Mouse (Mus musculus) spleen, postnatal 14 days (tissue): ENCODE results near the gene Exog.

ENCODE experiments used
- DNase-seq, 2 experiments: peaks; one replicate each; pipeline ENCODE4 v3.0.0; 2021 to 2022; ENCODE audit warnings: low spot score in 2 of 2

Exog gene

GRCm38 (mm10) chr9:119460410-119460809 lies 15.7 kb downstream of the Exog start:
- peak in 1 of 2 experiments; percentile 41 for DNase-seq

GRCm38 (mm10) chr9:119465056-119465455 lies 20.3 kb downstream of the Exog start:
- DNase-seq = no peak

- DNase-seq = no peak
Observed at GRCm38 (mm10) chr9:119465595-119465994, 20.9 kb downstream of the Exog start.

GRCm38 (mm10) chr9:119469691-119470353 lies 25.1 kb downstream of the Exog start:
- DNase-seq = peak; percentile 36 to 41

DNA sequence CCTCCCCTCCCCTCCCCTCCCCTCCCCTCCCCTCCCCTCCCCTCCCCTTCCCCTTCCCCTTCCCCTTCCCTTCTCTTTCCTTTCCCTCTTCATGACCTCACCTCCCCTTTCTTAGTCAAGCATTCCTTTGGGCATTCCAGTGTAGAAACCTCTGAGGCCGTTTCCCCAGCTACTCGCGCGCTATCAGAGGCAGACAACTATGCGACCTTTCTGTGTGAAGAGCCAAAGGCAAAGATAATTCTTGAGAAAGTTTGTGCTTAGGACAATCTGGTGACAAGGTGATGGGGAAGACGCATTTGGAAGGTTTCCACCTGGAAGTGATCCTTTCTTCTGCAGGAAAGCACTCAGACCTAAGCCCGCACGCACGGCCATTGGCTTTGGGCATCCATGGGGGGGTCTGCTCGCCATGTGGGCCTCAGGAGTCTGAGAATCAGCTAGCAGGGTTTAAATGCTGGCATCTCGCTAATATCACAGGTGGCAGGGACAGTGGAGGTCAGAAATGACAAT lies 27.7 kb downstream of the Exog start:
- DNase-seq = no peak

DNA sequence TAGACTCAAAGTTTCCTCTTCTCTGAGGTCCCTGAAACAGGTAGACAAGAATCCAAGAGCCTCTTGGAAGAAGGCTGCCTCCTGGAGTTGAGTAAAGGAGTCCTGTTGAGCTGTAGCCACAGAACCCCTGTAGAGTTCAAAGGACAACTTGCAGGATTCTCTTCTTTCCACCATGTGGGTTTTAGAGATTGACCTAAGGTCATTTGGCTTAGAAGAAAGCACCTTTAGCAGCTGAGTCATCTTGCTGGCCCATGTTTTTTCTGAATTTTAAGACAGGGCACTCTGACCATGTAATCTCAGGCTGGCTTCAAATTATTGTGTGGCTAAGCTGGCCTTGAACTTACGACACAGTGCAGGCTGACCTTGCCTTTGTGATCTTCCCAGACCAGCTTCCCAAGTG lies 28.3 kb downstream of the Exog start:
- DNase-seq = no peak

DNA sequence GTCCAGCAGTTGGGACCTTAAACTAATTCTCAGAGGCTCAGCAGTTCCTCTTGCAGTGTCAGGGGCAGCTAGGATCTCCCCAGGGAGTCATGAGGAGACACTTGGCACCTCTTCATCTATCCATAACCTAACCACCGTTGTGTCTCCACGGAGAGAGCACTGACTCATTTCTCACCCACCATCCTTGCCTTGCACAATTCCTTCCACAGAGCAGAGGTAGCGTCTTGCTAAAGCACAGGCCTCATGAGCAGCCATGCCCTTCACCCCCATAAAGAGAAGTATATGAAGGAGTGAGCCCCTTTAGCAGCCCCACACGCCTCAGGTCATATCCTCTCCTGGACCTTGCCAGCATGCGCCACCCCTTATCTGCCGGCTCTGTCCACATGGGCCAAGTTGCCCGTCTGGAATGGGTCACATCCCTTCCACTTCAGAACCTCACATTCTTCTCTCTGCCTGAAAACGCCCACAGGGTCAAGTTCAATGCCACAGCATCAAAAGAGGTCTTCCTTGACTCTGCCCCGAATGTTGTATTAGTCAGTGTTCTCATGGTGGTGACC lies 28.9 kb downstream of the Exog start:
- DNase-seq = no peak

- DNase-seq = no peak
Observed at GRCm38 (mm10) chr9:119474717-119475611, 30.2 kb downstream of the Exog start.

DNA sequence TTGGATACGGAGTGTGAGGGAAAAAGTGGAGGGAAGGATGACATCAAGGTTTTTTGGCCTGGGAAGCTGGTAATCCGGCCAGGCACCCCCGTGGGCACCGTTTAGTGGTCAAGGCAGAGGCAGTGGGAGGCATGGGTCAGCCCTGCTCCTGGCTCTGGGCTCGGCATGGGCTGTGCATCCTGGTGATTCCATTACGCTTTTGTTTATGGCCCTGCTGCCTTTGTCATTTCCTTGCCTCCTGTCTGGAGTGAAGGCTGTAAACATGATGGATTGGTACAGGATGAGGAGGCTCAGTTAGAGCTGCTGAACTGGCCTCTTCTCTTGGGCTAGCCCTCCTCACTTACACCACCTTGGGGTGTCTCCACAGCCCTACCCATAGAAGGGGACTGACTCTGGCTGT lies 33.0 kb downstream of the Exog start:
- no peak for DNase-seq

GRCm38 (mm10) chr9:119478345-119478744 lies 33.6 kb downstream of the Exog start:
- no peak for DNase-seq

DNA sequence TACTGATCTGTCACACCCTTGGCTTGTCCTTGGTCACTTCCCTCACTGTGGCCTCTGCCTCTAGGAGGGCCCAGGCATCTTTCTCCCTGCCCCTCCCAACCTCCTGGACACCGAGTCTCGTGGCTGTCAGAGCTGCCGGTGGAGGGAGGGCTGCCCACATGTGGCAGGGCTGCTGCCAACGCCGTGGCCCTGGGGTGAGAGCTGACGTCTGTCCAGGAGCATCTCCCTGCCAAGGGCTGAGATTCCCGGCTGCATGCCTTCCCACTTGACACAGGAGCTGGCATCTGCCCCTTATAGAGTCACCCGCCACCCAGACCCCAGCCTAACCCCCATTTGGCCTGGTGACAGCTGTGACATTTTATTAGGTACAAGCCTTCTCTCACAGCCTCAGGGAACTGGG lies 34.6 kb downstream of the Exog start:
- no peak for DNase-seq

- DNase-seq = no peak
Observed at GRCm38 (mm10) chr9:119481612-119482011, 36.9 kb downstream of the Exog start.

- DNase-seq = no peak
Observed at GRCm38 (mm10) chr9:119483554-119484353, 39.0 kb downstream of the Exog start.

DNA sequence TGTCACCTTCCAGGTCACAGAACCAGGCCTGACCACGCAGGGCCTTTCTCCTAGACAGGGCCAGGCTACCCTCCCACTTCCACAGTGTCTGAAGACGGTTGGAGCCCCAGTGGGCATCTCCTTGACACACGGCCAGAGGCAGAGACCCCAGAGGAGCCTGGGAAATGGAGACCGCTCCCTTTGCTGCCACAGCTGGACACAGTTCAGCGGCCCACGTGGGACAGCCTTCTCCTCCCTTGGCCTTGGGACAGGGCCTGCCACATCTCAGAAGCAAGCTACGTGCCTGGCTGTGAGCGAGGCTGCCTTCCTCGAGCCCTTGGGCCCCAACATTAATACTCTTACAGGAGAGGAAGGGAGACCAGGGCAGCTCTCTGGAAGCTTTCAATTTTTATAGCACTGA lies 39.7 kb downstream of the Exog start:
- no peak for DNase-seq

DNA sequence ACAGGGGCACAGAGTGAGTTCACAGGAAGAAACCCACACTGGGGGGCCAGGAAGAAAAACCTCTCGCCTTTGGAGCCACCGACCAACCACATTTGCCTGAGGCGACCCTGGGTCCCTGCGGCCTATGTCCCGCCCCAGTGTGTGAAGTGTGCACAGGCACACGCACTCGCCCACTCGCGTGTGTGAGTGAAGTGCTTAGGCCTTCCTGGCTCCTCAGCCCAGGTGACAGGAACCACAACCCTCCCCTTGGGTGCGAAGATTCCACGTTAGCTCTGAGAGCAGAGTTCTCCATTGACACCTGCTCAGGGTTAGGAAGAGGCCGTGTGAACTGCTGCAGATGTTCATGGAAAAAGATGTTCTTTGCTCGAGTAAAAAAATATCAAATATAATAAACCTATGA lies 40.1 kb downstream of the Exog start:
- no peak for DNase-seq

DNA sequence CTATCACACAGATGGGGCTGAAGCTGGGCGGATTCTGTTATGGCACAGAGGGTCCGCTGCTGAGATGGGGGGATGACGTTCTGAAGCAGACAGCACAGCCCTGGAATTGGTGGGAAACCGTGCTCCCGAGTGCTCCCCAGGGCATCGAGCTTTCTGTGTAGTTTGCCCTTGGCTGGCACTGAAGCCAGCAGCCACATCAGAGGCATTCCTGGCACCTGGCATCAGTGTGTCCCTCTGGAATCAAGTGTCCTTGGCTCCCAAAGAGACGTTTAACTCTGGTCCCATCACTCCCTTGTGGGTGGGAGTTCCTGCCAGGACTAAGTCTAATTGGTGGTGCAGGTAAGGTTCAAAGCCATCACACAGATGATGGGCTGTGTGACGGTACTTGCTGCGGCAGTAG lies 51.6 kb downstream of the Exog start:
- DNase-seq = no peak

- DNase-seq = no peak
Observed at GRCm38 (mm10) chr9:119496960-119497359, 52.2 kb downstream of the Exog start.

- DNase-seq = no peak
Observed at GRCm38 (mm10) chr9:119497546-119498246, 53.0 kb downstream of the Exog start.

GRCm38 (mm10) chr9:119498247-119498607 lies 53.5 kb downstream of the Exog start:
- DNase-seq = no peak

GRCm38 (mm10) chr9:119498885-119499284 lies 54.1 kb downstream of the Exog start:
- no peak for DNase-seq

GRCm38 (mm10) chr9:119503613-119504012 lies 58.9 kb downstream of the Exog start:
- no peak for DNase-seq
